Mouse (Mus musculus) ovary, postnatal 36 days (tissue): ENCODE measurements around the gene Cyb561d2.

ENCODE experiments used
- DNase-seq: peaks from one replicate; pipeline ENCODE4 v3.0.0; 2022; ENCODE audit warnings: low spot score, mixed read lengths

The Cyb561d2 gene

GRCm38 (mm10) chr9:107521711-107522399 is 20.1 kb downstream of the Cyb561d2 start:
- peak; percentile 63 for DNase-seq

- DNase-seq: no peak
Measured at GRCm38 (mm10) chr9:107521190-107521589, 20.8 kb downstream of the Cyb561d2 start.

GRCm38 (mm10) chr9:107520331-107520730 is 21.7 kb downstream of the Cyb561d2 start:
- no peak for DNase-seq

GRCm38 (mm10) chr9:107514303-107514955 is 27.6 kb downstream of the Cyb561d2 start:
- peak; percentile 83 for DNase-seq

- DNase-seq: no peak
Measured at GRCm38 (mm10) chr9:107512326-107512725, 29.7 kb downstream of the Cyb561d2 start.

- DNase-seq: no peak
Measured at GRCm38 (mm10) chr9:107511436-107511835, 30.6 kb downstream of the Cyb561d2 start.

- no peak for DNase-seq
Measured at GRCm38 (mm10) chr9:107510384-107511100, 31.5 kb downstream of the Cyb561d2 start.

- DNase-seq: no peak
Measured at GRCm38 (mm10) chr9:107508266-107508665, 33.7 kb downstream of the Cyb561d2 start.

- no peak for DNase-seq
Measured at GRCm38 (mm10) chr9:107504662-107505537, 37.1 kb downstream of the Cyb561d2 start.

GRCm38 (mm10) chr9:107502131-107502846 is 39.7 kb downstream of the Cyb561d2 start:
- DNase-seq: no peak

- no peak for DNase-seq
Measured at GRCm38 (mm10) chr9:107500708-107501286, 41.2 kb downstream of the Cyb561d2 start.

GRCm38 (mm10) chr9:107496359-107496758 is 45.6 kb downstream of the Cyb561d2 start:
- no peak for DNase-seq

- DNase-seq: no peak
Measured at GRCm38 (mm10) chr9:107494238-107494637, 47.8 kb downstream of the Cyb561d2 start.

- no peak for DNase-seq
Measured at GRCm38 (mm10) chr9:107493511-107493910, 48.5 kb downstream of the Cyb561d2 start.

GRCm38 (mm10) chr9:107490625-107491024 is 51.4 kb downstream of the Cyb561d2 start:
- no peak for DNase-seq

- no peak for DNase-seq
Measured at GRCm38 (mm10) chr9:107490146-107490545, 51.8 kb downstream of the Cyb561d2 start.
